Mouse (Mus musculus): ENCODE data around the gene Emid1. TPM values are rescaled to one million over a fixed set of nuclear protein-coding genes. Genes with fewer than 3 reads are reported as not detected.
A peak's percentile ranks its signal among the peaks of the same experiment; 100 is the strongest.

The Emid1 gene
- polyA plus RNA-seq, 1 experiment from 2014 or later: 48.7 TPM

DNA sequence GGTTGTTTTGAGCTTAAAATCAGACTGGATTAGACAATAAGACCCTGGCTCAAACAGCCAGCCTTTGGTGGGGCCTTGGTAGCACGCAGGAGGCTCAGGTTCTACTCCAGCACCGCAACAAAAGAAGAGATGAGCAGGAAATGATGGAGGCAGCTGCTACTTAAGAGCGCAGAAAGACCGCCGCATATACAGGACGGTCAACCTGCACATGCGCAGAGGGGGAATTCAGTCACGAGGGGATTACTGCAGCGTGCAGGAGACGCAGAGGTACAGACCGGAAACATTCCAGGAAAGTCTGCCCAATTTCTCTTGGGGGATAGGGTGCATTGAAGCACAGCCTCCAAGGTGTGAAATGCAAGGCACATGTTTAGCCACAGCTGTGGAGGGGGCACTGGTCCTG is 6.0 kb upstream of the Emid1 start:
- Histone ChIP-seq H3K4me1 (replicated peaks; ENCODE audit: control insufficient read depth, insufficient read depth) (0 out of 2 replicates have a peak, but pooled peaks cover 2% of the 10 kb centered on the region), H3K36me3 (ENCODE audit: control insufficient read depth, insufficient read depth, low read length) (no peaks in the 10 kb centered on the region), H3K4me3 (ENCODE audit: low read depth, low read length) (no peak overlapping the region), H3K9ac (ENCODE audit: low read length) (no peak overlapping the region), H3K27ac (replicated peaks) (no peak overlapping the region), H3K9me3 (ENCODE audit: control insufficient read depth, low read length) (no peaks in the 10 kb centered on the region), H3K27me3 (ENCODE audit: control insufficient read depth, insufficient read depth, low read length) (no peaks in the 10 kb centered on the region), H3K4me2 (replicated peaks; ENCODE audit: low read depth) (no peak overlapping the region)
- WGBS: 95% methylated on average over 11 of the region's 11 CpGs
- no peak for ATAC-seq (ENCODE audit: low FRiP score, low TSS enrichment)
- DNase-seq (ENCODE audit: low spot score): no peak
- TF ChIP-seq CTCF (IDR thresholded peaks at IDR 0.05; ENCODE audit: low read depth) (no peak), EP300 (optimal IDR thresholded peaks at IDR 0.05) (no peak)

DNA sequence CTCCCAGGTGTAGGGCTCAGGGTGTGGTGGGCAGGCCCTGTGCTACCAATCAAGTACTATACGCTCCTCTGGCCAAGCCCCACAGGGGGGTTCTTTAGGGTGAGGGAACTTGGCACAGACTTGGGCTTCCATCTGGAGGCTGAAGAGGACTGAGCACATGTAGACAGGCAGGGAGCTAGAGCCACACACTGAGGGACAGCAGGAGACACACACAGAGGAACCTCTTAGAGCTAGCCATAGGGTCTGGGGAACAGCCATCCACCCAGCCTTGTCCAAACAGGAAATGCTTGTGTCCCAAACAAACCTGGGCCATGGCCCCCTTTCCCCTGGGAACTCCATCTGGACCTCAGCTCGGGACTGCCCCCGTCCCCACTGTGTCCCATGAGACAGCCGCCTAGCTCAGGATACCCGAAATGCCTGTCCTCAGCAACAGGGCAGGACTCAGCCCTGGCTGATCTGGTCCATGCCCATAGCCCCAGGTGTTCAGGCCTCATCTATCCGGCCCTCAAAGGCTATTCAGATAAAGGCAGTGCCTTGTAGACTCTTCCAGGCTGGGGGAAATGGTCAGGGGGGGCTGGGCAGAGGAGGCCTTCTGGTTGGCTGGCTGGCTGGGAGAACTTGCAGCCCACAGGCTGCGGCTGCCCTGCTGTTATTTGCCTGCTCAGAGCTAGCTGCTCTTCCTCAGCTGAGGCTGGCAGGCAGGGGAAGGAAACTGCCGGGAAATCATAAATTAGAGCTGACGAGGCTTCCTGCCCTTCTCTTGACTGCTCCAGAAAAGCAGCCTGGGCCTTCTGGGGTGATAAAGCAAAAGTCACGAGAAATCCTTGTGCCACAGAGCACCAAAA is 3.1 kb upstream of the Emid1 start:
- Histone ChIP-seq H3K4me3 (ENCODE audit: low read depth, low read length) (no peak overlapping the region), H3K4me1 (replicated peaks; ENCODE audit: control insufficient read depth, insufficient read depth) (0 out of 2 replicates have a peak, but pooled peaks cover 5% of the 10 kb centered on the region), H3K27me3 (ENCODE audit: control insufficient read depth, insufficient read depth, low read length) (no peaks in the 10 kb centered on the region), H3K27ac (replicated peaks) (peak overlapping the region; percentile 63), H3K36me3 (ENCODE audit: control insufficient read depth, insufficient read depth, low read length) (no peaks in the 10 kb centered on the region), H3K9me3 (ENCODE audit: control insufficient read depth, low read length) (no peaks in the 10 kb centered on the region), H3K4me2 (replicated peaks; ENCODE audit: low read depth) (no peak overlapping the region), H3K9ac (ENCODE audit: low read length) (no peak overlapping the region)
- no peak for TF ChIP-seq EP300 (optimal IDR thresholded peaks at IDR 0.05)
- TF ChIP-seq CTCF (IDR thresholded peaks at IDR 0.05; ENCODE audit: low read depth): no peak
- ATAC-seq (ENCODE audit: low FRiP score, low TSS enrichment) (peak; percentile 44; the same call in 1 of the 2 replicates), DNase-seq (ENCODE audit: low spot score) (no peak)
- 43% methylated on average over 10 of the region's 10 CpGs for WGBS

DNA sequence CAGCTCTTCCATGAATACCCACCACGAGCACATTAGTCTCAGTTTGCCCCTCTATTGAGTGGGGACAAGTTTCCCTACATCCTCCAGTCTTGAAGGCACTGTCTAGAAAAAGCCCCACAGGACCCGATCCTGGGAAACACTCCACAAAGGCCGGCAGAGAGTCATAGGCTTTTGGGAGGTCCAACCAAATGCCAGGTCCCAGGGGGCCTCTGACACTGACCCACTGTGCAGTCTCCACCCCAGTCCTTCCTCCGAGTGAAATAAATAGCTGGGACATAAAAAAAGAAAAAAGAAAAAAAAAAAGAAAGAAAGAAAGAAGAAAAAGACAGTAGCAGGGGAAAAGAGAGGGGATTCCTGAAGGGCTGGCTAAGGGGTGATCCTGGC is 818 bp downstream of the Emid1 start:
- Histone ChIP-seq H3K4me3 (ENCODE audit: low read depth, low read length) (peak overlapping the region; percentile 57), H3K9ac (ENCODE audit: low read length) (peak overlapping the region; percentile 70), H3K27me3 (ENCODE audit: control insufficient read depth, insufficient read depth, low read length) (no peaks in the 10 kb centered on the region), H3K4me1 (replicated peaks; ENCODE audit: control insufficient read depth, insufficient read depth) (peaks cover 11% of the 10 kb centered on the region), H3K4me2 (replicated peaks; ENCODE audit: low read depth) (peak overlapping the region; percentile 89), H3K36me3 (ENCODE audit: control insufficient read depth, insufficient read depth, low read length) (no peaks in the 10 kb centered on the region), H3K9me3 (ENCODE audit: control insufficient read depth, low read length) (no peaks in the 10 kb centered on the region), H3K27ac (replicated peaks) (peak overlapping the region; percentile 67)
- 50% methylated on average over 4 of the region's 4 CpGs for WGBS
- DNase-seq (ENCODE audit: low spot score) (no peak), ATAC-seq (ENCODE audit: low FRiP score, low TSS enrichment) (no peak)
- TF ChIP-seq CTCF (IDR thresholded peaks at IDR 0.05; ENCODE audit: low read depth) (no peak), EP300 (optimal IDR thresholded peaks at IDR 0.05) (no peak)

DNA sequence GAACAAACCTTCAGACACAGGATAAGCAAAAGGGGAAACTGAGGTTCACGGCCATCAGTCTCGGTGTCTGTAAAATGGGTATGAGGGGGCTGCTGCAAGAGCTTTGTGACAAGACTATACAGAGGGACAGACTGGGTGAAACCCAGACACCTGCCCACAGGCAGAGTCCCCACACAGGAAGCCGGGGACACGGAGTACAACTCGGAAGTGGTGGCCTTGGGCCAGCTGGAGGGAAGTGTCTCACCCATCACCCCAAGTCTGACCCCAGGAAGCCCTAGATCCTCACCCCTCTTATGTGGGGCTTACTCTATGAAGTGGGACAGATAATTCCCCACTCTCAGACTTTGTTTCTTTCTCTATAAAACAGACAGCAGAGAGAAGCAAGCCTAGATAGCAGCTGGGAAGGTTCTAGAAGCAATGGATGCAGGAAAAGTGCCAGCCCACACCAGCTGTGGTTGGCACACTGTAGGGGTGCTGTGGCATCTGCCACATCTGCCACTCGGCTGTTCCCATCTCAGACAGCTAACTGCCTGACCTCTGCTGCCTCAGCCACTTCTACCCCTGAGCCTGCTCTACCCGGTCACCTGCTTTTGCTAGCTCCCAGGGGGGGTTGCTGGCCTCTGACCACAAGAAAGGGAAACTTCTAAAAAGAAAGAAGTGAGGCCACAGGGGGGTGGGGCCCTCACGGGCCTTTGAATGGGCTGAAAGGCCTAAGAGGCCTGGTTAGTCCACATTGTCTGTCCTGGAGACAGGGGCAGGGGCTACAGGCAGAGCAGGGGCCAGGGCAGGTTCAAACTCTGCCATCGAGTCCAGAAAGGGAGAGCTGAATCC is 1.4 kb downstream of the Emid1 start:
- TF ChIP-seq EP300 (optimal IDR thresholded peaks at IDR 0.05) (no peak), CTCF (IDR thresholded peaks at IDR 0.05; ENCODE audit: low read depth) (no peak)
- no peak for ATAC-seq (ENCODE audit: low FRiP score, low TSS enrichment)
- no peak overlapping the region for H3K27ac ChIP-seq (replicated peaks)
- H3K27me3 ChIP-seq (ENCODE audit: control insufficient read depth, insufficient read depth, low read length): no peaks in the 10 kb centered on the region
- H3K4me1 ChIP-seq (replicated peaks; ENCODE audit: control insufficient read depth, insufficient read depth): peaks cover 11% of the 10 kb centered on the region
- no peaks in the 10 kb centered on the region for H3K36me3 ChIP-seq (ENCODE audit: control insufficient read depth, insufficient read depth, low read length)
- peak overlapping the region; percentile 48 for H3K9ac ChIP-seq (ENCODE audit: low read length)
- peak overlapping the region; percentile 89 for H3K4me2 ChIP-seq (replicated peaks; ENCODE audit: low read depth)
- no peaks in the 10 kb centered on the region for H3K9me3 ChIP-seq (ENCODE audit: control insufficient read depth, low read length)
- 66% methylated on average over 9 of the region's 9 CpGs for WGBS
- no peak for DNase-seq (ENCODE audit: low spot score)
- H3K4me3 ChIP-seq (ENCODE audit: low read depth, low read length): no peak overlapping the region; the same call in 1 of the 2 replicates

DNA sequence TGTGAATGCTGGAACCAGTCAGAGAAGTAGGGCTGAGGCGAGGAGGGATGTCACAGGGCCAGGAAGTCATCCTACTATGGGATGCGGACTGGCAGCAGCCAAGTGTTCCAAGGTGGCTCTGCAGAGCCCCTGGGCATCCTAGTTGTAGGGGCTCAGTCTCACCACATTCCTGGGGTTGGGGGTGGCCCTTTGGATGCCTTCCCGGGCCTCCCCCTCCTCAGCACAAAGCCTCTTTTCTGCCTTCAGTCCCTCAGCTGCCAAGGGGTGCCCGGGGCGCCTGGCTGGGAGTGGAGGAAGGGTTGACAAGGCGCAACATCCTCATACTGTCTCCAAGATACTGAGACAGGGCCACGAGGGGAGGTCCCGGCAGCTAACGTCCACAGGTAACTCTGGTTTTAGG is 2.1 kb downstream of the Emid1 start:
- no peak for ATAC-seq (ENCODE audit: low FRiP score, low TSS enrichment)
- H3K9ac ChIP-seq (ENCODE audit: low read length): no peak overlapping the region

More for the DNA sequence above, 2.1 kb downstream of the Emid1 start:
- H3K27ac ChIP-seq (replicated peaks): no peak overlapping the region
- whole genome bisulfite sequencing: 70% methylated on average over 9 of the region's 9 CpGs
- no peak for DNase-seq (ENCODE audit: low spot score)
- H3K4me1 ChIP-seq (replicated peaks; ENCODE audit: control insufficient read depth, insufficient read depth): peaks cover 9% of the 10 kb centered on the region
- H3K4me3 ChIP-seq (ENCODE audit: low read depth, low read length): no peak overlapping the region
- H3K36me3 ChIP-seq (ENCODE audit: control insufficient read depth, insufficient read depth, low read length): no peaks in the 10 kb centered on the region
- no peaks in the 10 kb centered on the region for H3K9me3 ChIP-seq (ENCODE audit: control insufficient read depth, low read length)
- no peaks in the 10 kb centered on the region for H3K27me3 ChIP-seq (ENCODE audit: control insufficient read depth, insufficient read depth, low read length)
- TF ChIP-seq EP300 (optimal IDR thresholded peaks at IDR 0.05) (no peak), CTCF (IDR thresholded peaks at IDR 0.05; ENCODE audit: low read depth) (no peak)
- peak overlapping the region; percentile 25; the same call in 1 of the 2 replicates for H3K4me2 ChIP-seq (replicated peaks; ENCODE audit: low read depth)
